Mouse (Mus musculus): ENCODE data around the gene Cbx1. TPM values are rescaled to one million over a fixed set of nuclear protein-coding genes. Genes with fewer than 3 reads are reported as not detected.

The Cbx1 gene
- polyA plus RNA-seq, 1 experiment from 2014 or later: 24.7 TPM

DNA sequence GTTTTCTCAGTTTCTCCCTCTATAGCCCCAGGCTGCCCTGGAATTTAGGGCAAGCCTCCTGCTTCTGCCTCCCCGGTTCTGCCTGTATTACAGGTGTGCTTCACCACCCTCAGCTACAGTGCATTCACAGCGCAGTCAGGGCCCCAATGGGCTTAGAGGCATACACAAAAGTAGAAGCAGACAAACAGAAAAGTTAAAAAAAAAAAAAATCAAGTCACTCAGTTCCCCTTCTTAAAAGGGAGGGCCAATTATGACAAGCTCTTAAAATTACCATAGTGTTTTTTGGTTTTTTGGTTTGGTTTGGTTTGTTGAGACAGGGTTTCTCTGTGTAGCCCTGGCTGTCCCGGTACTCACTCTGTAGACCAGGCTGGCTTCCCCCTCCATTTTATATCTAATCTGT lies 43.6 kb downstream of the Cbx1 start:
- Histone ChIP-seq H3K4me3 (ENCODE audit: low read depth, low read length) (no peak overlapping the region), H3K4me2 (ENCODE audit: low read depth, low read length) (no peak overlapping the region), H3K27me3 (ENCODE audit: control insufficient read depth, insufficient read depth, low read depth, low read length) (no peaks in the 10 kb centered on the region), H3K36me3 (ENCODE audit: control insufficient read depth, insufficient read depth) (no peaks in the 10 kb centered on the region; the same call in 1 of the 2 replicates), H3K9me3 (replicated peaks; ENCODE audit: control insufficient read depth, low read length) (no peaks in the 10 kb centered on the region), H3K4me1 (ENCODE audit: control insufficient read depth, low read depth, low read length) (peaks cover 20% of the 10 kb centered on the region), H3K9ac (ENCODE audit: low read depth, low read length) (no peak overlapping the region), H3K27ac (ENCODE audit: low read length) (no peak overlapping the region)
- ATAC-seq (ENCODE audit: low read depth): no peak
- WGBS (ENCODE audit: insufficient replicate concordance): 69% methylated on average over 3 of the region's 3 CpGs

DNA sequence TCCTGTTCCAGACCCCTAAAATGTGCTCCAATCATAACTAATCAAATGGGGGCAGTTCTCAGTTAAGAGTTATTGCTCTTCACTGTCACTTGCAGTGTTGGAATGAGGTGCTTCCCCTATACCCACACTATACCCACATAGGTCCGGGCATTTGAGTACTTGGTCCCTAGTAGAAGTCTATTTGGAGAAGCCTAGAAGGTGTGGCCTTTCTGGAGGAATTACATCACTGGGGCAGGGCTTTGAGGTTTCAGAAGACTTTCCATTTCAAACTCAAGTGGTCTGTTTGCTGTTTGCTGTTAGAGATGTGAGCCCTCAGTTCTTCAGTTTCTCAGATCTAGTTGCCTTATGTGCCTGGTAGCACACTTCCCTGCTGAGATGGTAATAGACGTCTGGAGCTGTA lies 44.0 kb downstream of the Cbx1 start:
- H3K36me3 ChIP-seq (ENCODE audit: control insufficient read depth, insufficient read depth): no peaks in the 10 kb centered on the region
- no peak overlapping the region for H3K4me3 ChIP-seq (ENCODE audit: low read depth, low read length)
- H3K27ac ChIP-seq (ENCODE audit: low read length): no peak overlapping the region
- WGBS (ENCODE audit: insufficient replicate concordance): 29% methylated on average over 2 of the region's 2 CpGs
- ATAC-seq (ENCODE audit: low read depth): no peak
- H3K4me1 ChIP-seq (ENCODE audit: control insufficient read depth, low read depth, low read length): peaks cover 16% of the 10 kb centered on the region
- H3K4me2 ChIP-seq (ENCODE audit: low read depth, low read length): no peak overlapping the region
- H3K9me3 ChIP-seq (replicated peaks; ENCODE audit: control insufficient read depth, low read length): no peaks in the 10 kb centered on the region
- H3K9ac ChIP-seq (ENCODE audit: low read depth, low read length): no peak overlapping the region
- H3K27me3 ChIP-seq (ENCODE audit: control insufficient read depth, insufficient read depth, low read depth, low read length): no peaks in the 10 kb centered on the region

- H3K4me1 ChIP-seq (ENCODE audit: control insufficient read depth, low read depth, low read length): peaks cover 8% of the 10 kb centered on the region
- H3K4me2 ChIP-seq (ENCODE audit: low read depth, low read length): no peak overlapping the region
- H3K27me3 ChIP-seq (ENCODE audit: control insufficient read depth, insufficient read depth, low read depth, low read length): no peaks in the 10 kb centered on the region
- no peaks in the 10 kb centered on the region for H3K9me3 ChIP-seq (replicated peaks; ENCODE audit: control insufficient read depth, low read length)
- ATAC-seq (ENCODE audit: low read depth): no peak
- H3K9ac ChIP-seq (ENCODE audit: low read depth, low read length): no peak overlapping the region
- no peaks in the 10 kb centered on the region for H3K36me3 ChIP-seq (ENCODE audit: control insufficient read depth, insufficient read depth)
- WGBS (ENCODE audit: insufficient replicate concordance): 81% methylated on average over 1 of the region's 1 CpGs
- H3K4me3 ChIP-seq (ENCODE audit: low read depth, low read length): no peak overlapping the region
- no peak overlapping the region for H3K27ac ChIP-seq (ENCODE audit: low read length)
Observed at GRCm38 (mm10) chr11:96834127-96834526, 45.2 kb downstream of the Cbx1 start.

DNA sequence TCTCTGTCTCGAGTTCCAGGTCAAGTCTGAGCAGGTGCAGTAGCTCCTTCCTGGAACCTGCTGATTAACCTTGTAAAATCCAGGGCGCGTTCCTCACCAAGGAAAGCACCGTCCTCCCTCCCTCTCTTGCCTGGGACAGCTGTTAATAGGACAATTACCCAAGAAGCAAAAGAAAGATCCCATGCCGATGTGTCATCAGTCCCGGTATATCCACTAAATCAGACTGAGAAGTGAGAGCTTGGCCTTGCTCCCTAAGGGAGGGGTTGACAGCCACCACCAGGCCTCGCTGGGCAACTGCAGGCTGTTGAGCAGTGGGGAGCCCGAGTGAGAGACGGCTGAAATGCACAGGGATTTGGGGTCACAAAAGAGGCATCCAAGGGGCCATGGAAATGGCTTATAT lies 48.4 kb downstream of the Cbx1 start:
- no peak overlapping the region for H3K27ac ChIP-seq (ENCODE audit: low read length)
- no peaks in the 10 kb centered on the region for H3K9me3 ChIP-seq (replicated peaks; ENCODE audit: control insufficient read depth, low read length)
- no peaks in the 10 kb centered on the region for H3K27me3 ChIP-seq (ENCODE audit: control insufficient read depth, insufficient read depth, low read depth, low read length)
- H3K4me3 ChIP-seq (ENCODE audit: low read depth, low read length): no peak overlapping the region
- no peak for ATAC-seq (ENCODE audit: low read depth)
- no peak overlapping the region for H3K9ac ChIP-seq (ENCODE audit: low read depth, low read length)
- H3K4me2 ChIP-seq (ENCODE audit: low read depth, low read length): no peak overlapping the region
- WGBS (ENCODE audit: insufficient replicate concordance): 40% methylated on average over 9 of the region's 9 CpGs
- H3K36me3 ChIP-seq (ENCODE audit: control insufficient read depth, insufficient read depth): no peaks in the 10 kb centered on the region
- no peaks in the 10 kb centered on the region for H3K4me1 ChIP-seq (ENCODE audit: control insufficient read depth, low read depth, low read length)

DNA sequence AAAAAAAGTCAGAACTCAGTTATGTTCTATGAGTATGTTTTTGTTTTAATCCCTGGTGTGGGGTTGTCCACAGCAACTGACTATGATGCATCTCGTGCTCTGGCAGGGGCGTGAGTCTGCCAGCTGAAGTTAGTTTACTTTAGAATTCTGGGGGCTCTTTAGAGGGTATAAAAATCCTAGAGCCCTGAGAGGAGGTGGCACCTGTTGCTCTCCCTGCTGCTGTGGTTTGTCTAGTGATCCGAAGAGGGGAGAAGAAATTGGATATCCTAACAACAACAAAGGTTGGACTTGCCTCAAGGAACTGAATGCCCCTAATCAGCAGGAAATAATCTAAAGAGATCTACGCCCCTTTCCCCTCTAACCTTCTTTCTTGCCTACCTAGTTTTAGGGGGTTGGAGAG lies 49.4 kb downstream of the Cbx1 start:
- no peaks in the 10 kb centered on the region for H3K36me3 ChIP-seq (ENCODE audit: control insufficient read depth, insufficient read depth)
- no peak overlapping the region for H3K4me3 ChIP-seq (ENCODE audit: low read depth, low read length)
- no peak overlapping the region for H3K9ac ChIP-seq (ENCODE audit: low read depth, low read length)
- H3K27ac ChIP-seq (ENCODE audit: low read length): no peak overlapping the region
- WGBS (ENCODE audit: insufficient replicate concordance): 51% methylated on average over 4 of the region's 4 CpGs
- no peaks in the 10 kb centered on the region for H3K9me3 ChIP-seq (replicated peaks; ENCODE audit: control insufficient read depth, low read length)
- no peaks in the 10 kb centered on the region for H3K4me1 ChIP-seq (ENCODE audit: control insufficient read depth, low read depth, low read length)
- ATAC-seq (ENCODE audit: low read depth): no peak
- no peaks in the 10 kb centered on the region for H3K27me3 ChIP-seq (ENCODE audit: control insufficient read depth, insufficient read depth, low read depth, low read length)
- H3K4me2 ChIP-seq (ENCODE audit: low read depth, low read length): no peak overlapping the region

- H3K4me1 ChIP-seq (ENCODE audit: control insufficient read depth, low read depth, low read length): no peaks in the 10 kb centered on the region
- 55% methylated on average over 7 of the region's 7 CpGs for WGBS (ENCODE audit: insufficient replicate concordance)
- no peak overlapping the region for H3K27ac ChIP-seq (ENCODE audit: low read length)
- H3K4me2 ChIP-seq (ENCODE audit: low read depth, low read length): no peak overlapping the region
- H3K9ac ChIP-seq (ENCODE audit: low read depth, low read length): no peak overlapping the region
- no peaks in the 10 kb centered on the region for H3K9me3 ChIP-seq (replicated peaks; ENCODE audit: control insufficient read depth, low read length)
- no peaks in the 10 kb centered on the region for H3K36me3 ChIP-seq (ENCODE audit: control insufficient read depth, insufficient read depth)
- no peaks in the 10 kb centered on the region for H3K27me3 ChIP-seq (ENCODE audit: control insufficient read depth, insufficient read depth, low read depth, low read length)
- ATAC-seq (ENCODE audit: low read depth): no peak
- H3K4me3 ChIP-seq (ENCODE audit: low read depth, low read length): no peak overlapping the region
Observed at GRCm38 (mm10) chr11:96839428-96839827, 50.5 kb downstream of the Cbx1 start.

GRCm38 (mm10) chr11:96839877-96840276 lies 51.0 kb downstream of the Cbx1 start:
- Histone ChIP-seq H3K4me1 (ENCODE audit: control insufficient read depth, low read depth, low read length) (no peaks in the 10 kb centered on the region), H3K4me3 (ENCODE audit: low read depth, low read length) (no peak overlapping the region), H3K9me3 (replicated peaks; ENCODE audit: control insufficient read depth, low read length) (no peaks in the 10 kb centered on the region), H3K36me3 (ENCODE audit: control insufficient read depth, insufficient read depth) (no peaks in the 10 kb centered on the region), H3K27ac (ENCODE audit: low read length) (no peak overlapping the region), H3K27me3 (ENCODE audit: control insufficient read depth, insufficient read depth, low read depth, low read length) (no peaks in the 10 kb centered on the region), H3K4me2 (ENCODE audit: low read depth, low read length) (no peak overlapping the region), H3K9ac (ENCODE audit: low read depth, low read length) (no peak overlapping the region)
- ATAC-seq (ENCODE audit: low read depth): no peak
- WGBS (ENCODE audit: insufficient replicate concordance): 58% methylated on average over 3 of the region's 3 CpGs

- no peaks in the 10 kb centered on the region for H3K36me3 ChIP-seq (ENCODE audit: control insufficient read depth, insufficient read depth)
- no peak overlapping the region for H3K4me2 ChIP-seq (ENCODE audit: low read depth, low read length)
- H3K9ac ChIP-seq (ENCODE audit: low read depth, low read length): no peak overlapping the region
- no peaks in the 10 kb centered on the region for H3K4me1 ChIP-seq (ENCODE audit: control insufficient read depth, low read depth, low read length)
- no peaks in the 10 kb centered on the region for H3K9me3 ChIP-seq (replicated peaks; ENCODE audit: control insufficient read depth, low read length)
- ATAC-seq (ENCODE audit: low read depth): no peak
- WGBS (ENCODE audit: insufficient replicate concordance): 46% methylated on average over 8 of the region's 8 CpGs
- H3K4me3 ChIP-seq (ENCODE audit: low read depth, low read length): no peak overlapping the region
- H3K27me3 ChIP-seq (ENCODE audit: control insufficient read depth, insufficient read depth, low read depth, low read length): no peaks in the 10 kb centered on the region
- H3K27ac ChIP-seq (ENCODE audit: low read length): no peak overlapping the region
Observed at GRCm38 (mm10) chr11:96840290-96840689, 51.4 kb downstream of the Cbx1 start.

DNA sequence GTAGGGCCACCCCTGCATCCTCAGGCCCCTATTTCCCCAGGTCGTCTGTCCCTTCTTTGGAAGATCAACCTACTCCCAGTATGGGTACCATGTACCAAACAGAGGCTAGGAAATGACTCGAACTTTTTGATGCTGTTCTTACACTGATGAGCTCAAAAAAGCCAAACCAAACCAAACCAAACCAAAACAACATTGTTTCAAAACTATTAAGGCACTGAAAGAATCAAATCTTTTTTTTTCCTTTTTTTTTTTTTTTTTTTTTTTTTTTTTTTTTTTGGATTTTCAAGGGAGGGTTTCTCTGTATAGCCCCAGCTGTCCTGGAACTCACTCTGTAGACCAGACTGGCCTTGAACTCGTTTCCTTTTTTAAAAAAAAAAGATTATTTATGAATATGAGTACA lies 54.7 kb downstream of the Cbx1 start:
- 41% methylated on average over 3 of the region's 3 CpGs for WGBS (ENCODE audit: insufficient replicate concordance)
- no peak for ATAC-seq (ENCODE audit: low read depth)
- H3K4me1 ChIP-seq (ENCODE audit: control insufficient read depth, low read depth, low read length): no peaks in the 10 kb centered on the region
- H3K4me3 ChIP-seq (ENCODE audit: low read depth, low read length): no peak overlapping the region
- no peak overlapping the region for H3K4me2 ChIP-seq (ENCODE audit: low read depth, low read length)
- no peaks in the 10 kb centered on the region; the same call in 1 of the 2 replicates for H3K27me3 ChIP-seq (ENCODE audit: control insufficient read depth, insufficient read depth, low read depth, low read length)
- no peaks in the 10 kb centered on the region for H3K9me3 ChIP-seq (replicated peaks; ENCODE audit: control insufficient read depth, low read length)
- no peaks in the 10 kb centered on the region for H3K36me3 ChIP-seq (ENCODE audit: control insufficient read depth, insufficient read depth)
- H3K27ac ChIP-seq (ENCODE audit: low read length): no peak overlapping the region
- no peak overlapping the region for H3K9ac ChIP-seq (ENCODE audit: low read depth, low read length)

DNA sequence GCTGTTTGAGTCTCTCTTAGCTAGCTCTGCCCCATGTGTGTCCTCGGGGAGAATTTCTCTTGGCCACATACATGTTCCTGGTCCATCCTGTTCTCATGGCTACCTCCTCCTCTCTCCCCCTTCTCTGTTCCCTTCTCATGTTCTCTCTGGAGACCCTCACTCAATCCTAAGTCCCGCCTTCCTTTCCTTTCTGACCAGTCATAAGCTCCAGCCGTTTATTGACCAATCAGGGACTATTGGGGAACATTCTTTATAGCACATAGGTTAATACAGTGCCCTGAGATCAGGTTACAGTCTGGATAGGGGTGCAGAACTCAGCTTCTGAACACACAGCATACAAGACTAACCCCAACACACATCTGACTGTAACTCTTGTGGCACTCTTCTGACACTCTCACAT lies 58.3 kb downstream of the Cbx1 start:
- WGBS (ENCODE audit: insufficient replicate concordance): 41% methylated on average over 3 of the region's 3 CpGs
- Histone ChIP-seq H3K9me3 (replicated peaks; ENCODE audit: control insufficient read depth, low read length) (no peaks in the 10 kb centered on the region), H3K4me1 (ENCODE audit: control insufficient read depth, low read depth, low read length) (no peaks in the 10 kb centered on the region), H3K9ac (ENCODE audit: low read depth, low read length) (no peak overlapping the region), H3K36me3 (ENCODE audit: control insufficient read depth, insufficient read depth) (no peaks in the 10 kb centered on the region), H3K4me3 (ENCODE audit: low read depth, low read length) (no peak overlapping the region), H3K27ac (ENCODE audit: low read length) (no peak overlapping the region), H3K4me2 (ENCODE audit: low read depth, low read length) (no peak overlapping the region), H3K27me3 (ENCODE audit: control insufficient read depth, insufficient read depth, low read depth, low read length) (peaks cover 15% of the 10 kb centered on the region)
- ATAC-seq (ENCODE audit: low read depth): no peak

All from liver, embryonic 16.5 days (tissue).